Mouse (Mus musculus): Measurements from ENCODE around the gene Krtap4-13. TPM values are rescaled to one million over a fixed set of nuclear protein-coding genes. Genes with fewer than 3 reads are reported as not detected.
"Not testable (repeated sequence)": the region's sequence is repeated elsewhere in the genome, so short reads cannot be mapped to it uniquely, and the experiment has no call there.

The Krtap4-13 gene
- polyA plus RNA-seq (2017; shearing (Covaris generic)), result not detected

DNA sequence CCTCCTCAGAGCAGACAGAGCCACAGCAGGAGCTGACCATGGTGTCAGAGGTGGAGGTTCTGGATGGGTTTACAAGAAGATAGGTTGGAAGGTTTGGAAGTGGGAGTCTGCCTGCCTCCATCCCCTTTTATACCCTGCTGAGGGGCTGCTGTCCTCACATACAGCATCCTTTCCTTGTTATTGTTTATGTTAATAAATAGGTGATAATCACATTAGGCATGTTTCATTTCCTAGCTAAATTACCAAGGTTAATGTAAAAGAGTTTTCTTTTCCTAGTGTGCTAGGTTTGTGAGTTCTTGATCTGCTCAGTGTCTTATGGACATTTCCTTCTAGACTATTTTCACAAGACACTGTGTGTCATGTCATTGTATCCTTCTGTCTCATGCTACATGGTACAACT is at the start of gene Krtap4-13:
Gene Krtap4-13 (minus strand): TSS at position 101 of the 400 bp plus-strand sequence.
- not testable (repeated sequence) for ATAC-seq

GRCm38 (mm10) chr11:99858761-99859160 is 49.1 kb upstream of the Krtap4-13 start:
- no peak for ATAC-seq

- no peak for ATAC-seq
These were observed 47.9 kb upstream of the Krtap4-13 start, which contains the start of gene Gm11568 for GRCm38 (mm10) chr11:99857617-99858016. Gene Gm11568, plus strand, starts transcription at chr11:99857917.

DNA sequence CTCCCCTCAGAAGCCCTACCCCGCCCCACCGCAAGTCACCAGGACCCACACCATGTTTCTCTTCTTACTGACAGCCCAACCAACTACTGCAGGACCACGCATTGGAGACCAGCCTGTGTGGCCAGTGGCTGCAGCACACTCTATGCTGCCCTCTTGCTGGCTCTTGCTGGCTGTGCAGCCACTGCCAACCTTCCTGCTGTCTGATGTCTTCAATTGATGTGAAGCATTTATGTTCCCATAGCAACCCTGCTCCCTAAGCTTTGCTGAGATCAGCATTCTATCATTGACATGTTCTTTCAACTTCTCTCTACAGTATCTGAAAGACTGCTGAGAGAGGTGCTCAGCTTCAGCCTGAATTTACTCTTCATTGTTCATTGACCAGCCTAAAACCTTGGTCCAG is 44.4 kb upstream of the Krtap4-13 start:
- no peak for ATAC-seq

DNA sequence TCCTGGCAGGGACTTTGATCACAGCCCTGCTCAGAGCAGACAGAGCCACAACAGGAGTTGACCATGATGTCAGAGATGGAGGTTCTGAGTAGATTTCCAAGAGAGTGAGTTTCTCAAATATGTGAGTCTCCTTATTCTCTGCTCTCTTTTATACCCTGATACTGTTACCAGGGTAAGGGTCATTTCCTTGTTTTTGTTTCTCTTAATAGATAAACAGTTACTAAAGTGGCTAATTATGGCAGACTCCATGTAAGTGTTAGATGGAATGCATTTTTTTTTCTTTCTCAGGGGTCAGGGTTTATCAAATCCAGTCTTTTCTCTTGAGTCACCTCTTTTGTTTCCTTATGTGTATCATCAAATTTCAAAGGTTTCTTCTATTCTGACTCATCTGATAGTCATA is 41.8 kb upstream of the Krtap4-13 start, which contains the start of gene Krtap4-16:
Gene Krtap4-16 (minus strand): TSS at position 101 of the 400 bp plus-strand sequence.
- no peak for ATAC-seq

GRCm38 (mm10) chr11:99846746-99847145 is 37.1 kb upstream of the Krtap4-13 start:
- ATAC-seq, result no peak

GRCm38 (mm10) chr11:99842185-99842584 is 32.5 kb upstream of the Krtap4-13 start:
- ATAC-seq, result no peak

DNA sequence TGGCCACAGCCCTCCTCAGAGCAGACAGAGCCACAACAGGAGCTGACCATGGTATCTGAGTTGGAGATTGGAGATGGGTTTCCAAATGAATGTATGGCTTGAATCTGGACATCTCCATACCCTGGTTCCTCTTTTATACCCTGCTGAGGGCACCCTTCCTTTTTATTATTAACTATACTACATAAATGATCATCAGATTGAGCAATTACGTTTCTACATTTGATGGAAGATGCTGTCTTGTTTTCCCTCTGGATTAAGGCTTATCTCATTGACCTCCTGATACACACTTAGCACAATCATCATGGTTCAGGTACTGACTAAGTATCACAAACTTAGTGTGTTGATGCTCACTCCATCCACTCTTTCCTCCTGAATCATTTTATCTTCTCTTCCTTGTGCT is 28.3 kb upstream of the Krtap4-13 start, which contains the start of gene 2300003K06Rik:
Gene 2300003K06Rik (minus strand): TSS at position 101 of the 400 bp plus-strand sequence.
- ATAC-seq, result no peak

GRCm38 (mm10) chr11:99815566-99815965 is 5.9 kb upstream of the Krtap4-13 start, which contains the start of gene Gm11564:
Gene Gm11564, minus strand, starts transcription at chr11:99815666.
- ATAC-seq, result not testable (repeated sequence)

- ATAC-seq, result not testable (repeated sequence)
These were observed 5.3 kb downstream of the Krtap4-13 start, which contains the start of gene Gm11554 for GRCm38 (mm10) chr11:99804346-99804745. Gene Gm11554, minus strand, starts transcription at chr11:99804446.

DNA sequence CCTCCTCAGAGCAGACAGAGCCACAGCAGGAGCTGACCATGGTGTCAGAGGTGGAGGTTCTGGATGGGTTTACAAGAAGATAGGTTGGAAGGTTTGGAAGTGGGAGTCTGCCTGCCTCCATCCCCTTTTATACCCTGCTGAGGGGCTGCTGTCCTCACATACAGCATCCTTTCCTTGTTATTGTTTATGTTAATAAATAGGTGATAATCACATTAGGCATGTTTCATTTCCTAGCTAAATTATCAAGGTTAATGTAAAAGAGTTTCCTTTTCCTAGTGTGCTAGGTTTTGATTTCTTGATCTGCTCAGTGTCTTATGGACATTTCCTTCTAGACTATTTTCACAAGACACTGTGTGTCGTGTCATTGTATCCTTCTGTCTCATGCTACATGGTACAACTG is 10.9 kb downstream of the Krtap4-13 start, which contains the start of gene Gm11569:
Gene Gm11569 (minus strand): TSS at position 101 of the 400 bp plus-strand sequence.
- ATAC-seq, result not testable (repeated sequence)

GRCm38 (mm10) chr11:99793367-99793766 is 16.3 kb downstream of the Krtap4-13 start, which contains the start of gene Gm11596:
Gene Gm11596, minus strand, starts transcription at chr11:99793467.
- ATAC-seq, result no peak

DNA sequence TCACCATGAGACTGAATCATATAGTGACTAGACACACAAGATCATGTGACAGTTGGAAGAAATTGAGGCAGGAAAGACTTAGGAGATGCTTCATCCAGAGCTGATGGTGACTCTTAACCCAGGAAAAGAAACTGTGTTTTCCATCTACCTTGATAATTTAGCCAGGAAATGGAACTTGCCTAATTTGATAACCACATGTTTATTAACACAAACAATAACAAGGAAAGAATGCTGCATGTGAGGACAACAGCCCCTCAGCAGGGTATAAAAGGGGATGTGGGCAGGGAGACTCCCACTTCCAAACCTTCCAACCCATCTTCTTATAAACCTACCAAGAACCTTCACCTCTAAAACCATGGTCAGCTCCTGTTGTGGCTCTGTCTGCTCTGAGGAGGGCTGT is 24.8 kb downstream of the Krtap4-13 start, which contains the start of gene Krtap4-9:
Gene Krtap4-9 (plus strand): TSS at position 301 of the 400 bp plus-strand sequence.
- not testable (repeated sequence) for ATAC-seq

DNA sequence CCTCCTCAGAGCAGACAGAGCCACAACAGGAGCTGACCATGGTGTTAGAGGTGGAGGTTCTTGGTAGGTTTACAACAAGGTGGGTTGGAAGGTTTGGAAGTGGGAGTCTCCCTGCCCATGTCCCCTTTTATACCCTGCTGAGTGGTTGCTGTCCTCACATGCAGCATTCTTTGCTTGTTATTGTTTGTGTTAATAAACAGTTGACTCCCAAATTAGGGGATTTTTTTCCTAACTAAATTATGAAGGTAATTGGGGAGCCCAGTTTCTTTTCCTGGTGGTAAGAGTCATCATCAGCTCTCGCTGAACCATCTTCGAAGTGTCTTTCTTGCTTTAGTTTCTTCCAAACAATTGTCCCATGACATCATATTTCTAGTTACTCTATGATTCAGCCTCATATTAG is 29.1 kb downstream of the Krtap4-13 start, which contains the start of gene Krtap4-8:
Gene Krtap4-8 (minus strand): TSS at position 101 of the 400 bp plus-strand sequence.
- ATAC-seq, result no peak

DNA sequence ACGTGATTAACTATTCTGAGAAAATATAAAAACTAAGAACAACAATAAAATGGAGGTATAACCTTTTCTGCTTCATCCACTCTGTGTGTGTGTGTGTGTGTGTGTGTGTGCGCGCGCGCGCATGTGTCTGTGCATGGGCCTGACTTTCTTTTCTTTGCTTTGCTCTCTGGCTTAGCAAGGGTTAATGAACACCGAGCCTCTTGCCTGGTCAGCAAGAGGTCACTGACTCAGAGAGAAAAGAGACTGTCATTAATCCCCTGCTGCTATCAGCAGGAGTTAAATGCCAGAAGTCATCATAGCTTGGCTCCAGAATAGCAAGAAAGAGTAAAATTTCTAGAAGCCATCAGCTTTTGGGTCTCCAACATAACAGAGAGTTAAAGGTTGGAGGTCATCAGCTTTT is 31.3 kb downstream of the Krtap4-13 start:
- ATAC-seq, result no peak

DNA sequence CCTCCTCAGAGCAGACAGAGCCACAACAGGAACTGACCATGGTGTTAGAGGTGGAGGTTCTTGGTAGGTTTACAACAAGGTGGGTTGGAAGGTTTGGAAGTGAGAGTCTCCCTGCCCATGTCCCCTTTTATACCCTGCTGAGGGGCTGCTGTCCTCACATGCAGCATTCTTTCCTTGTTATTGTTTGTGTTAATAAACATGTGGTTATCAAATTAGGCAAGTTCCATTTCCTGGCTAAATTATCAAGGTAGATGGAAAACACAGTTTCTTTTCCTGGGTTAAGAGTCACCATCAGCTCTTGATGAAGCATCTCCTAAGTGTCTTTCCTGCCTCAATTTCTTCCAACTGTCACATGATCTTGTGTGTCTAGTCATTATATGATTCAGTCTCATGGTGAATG is 36.9 kb downstream of the Krtap4-13 start, which contains the start of gene Gm11595:
Gene Gm11595 (minus strand): TSS at position 101 of the 400 bp plus-strand sequence.
- ATAC-seq, result not testable (repeated sequence)

DNA sequence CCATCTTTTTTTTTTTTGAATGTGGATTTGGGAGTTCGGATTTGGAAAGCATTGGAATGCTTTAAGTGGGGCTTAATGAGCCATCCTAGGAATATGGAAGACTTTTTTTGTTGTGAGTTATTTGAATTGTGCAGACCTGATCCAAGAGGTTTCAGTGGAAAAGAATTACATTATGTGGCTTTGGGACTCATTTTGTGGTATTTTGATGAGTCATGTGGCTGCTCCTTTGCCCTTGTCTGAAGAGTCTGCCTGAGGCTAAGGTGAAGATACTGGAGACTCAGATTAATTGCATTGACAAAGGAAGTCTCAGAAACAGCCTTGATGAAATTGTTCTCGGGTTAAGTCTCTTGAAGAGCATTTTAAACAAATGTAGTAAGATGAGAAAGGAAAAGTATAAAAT is 41.3 kb downstream of the Krtap4-13 start:
- no peak for ATAC-seq

Other genes starting within 250 kb of the Krtap4-13 start
- not detected for gene Krtap3-1, start 243.3 kb downstream of the Krtap4-13 start, polyA plus RNA-seq (2017; shearing (Covaris generic))
- gene Krtap1-5, start 228.9 kb downstream of the Krtap4-13 start, polyA plus RNA-seq (2017; shearing (Covaris generic)), result not detected
- gene Krtap1-4, start 226.2 kb downstream of the Krtap4-13 start, polyA plus RNA-seq (2017; shearing (Covaris generic)), result not detected
- not detected for gene Krtap1-3, start 218.6 kb downstream of the Krtap4-13 start, polyA plus RNA-seq (2017; shearing (Covaris generic))
- not detected for gene Krtap9-3, start 211.8 kb downstream of the Krtap4-13 start, polyA plus RNA-seq (2017; shearing (Covaris generic))
- not detected for gene Gm11938, start 206.6 kb downstream of the Krtap4-13 start, polyA plus RNA-seq (2017; shearing (Covaris generic))
- not detected for gene Gm11937, start 199.7 kb downstream of the Krtap4-13 start, polyA plus RNA-seq (2017; shearing (Covaris generic))
- gene Krtap2-4, start 195.0 kb downstream of the Krtap4-13 start, polyA plus RNA-seq (2017; shearing (Covaris generic)), result not detected
- not detected for gene Gm11562, start 189.5 kb downstream of the Krtap4-13 start, polyA plus RNA-seq (2017; shearing (Covaris generic))
- gene Krtap4-1, start 181.7 kb downstream of the Krtap4-13 start, polyA plus RNA-seq (2017; shearing (Covaris generic)), result not detected
- not detected for gene Krtap4-2, start 174.8 kb downstream of the Krtap4-13 start, polyA plus RNA-seq (2017; shearing (Covaris generic))
- gene Krtap4-7, start 165.8 kb downstream of the Krtap4-13 start, polyA plus RNA-seq (2017; shearing (Covaris generic)), result not detected
- not detected for gene Gm11555, start 159.7 kb downstream of the Krtap4-13 start, polyA plus RNA-seq (2017; shearing (Covaris generic))
- gene Gm11563, start 150.9 kb downstream of the Krtap4-13 start, polyA plus RNA-seq (2017; shearing (Covaris generic)), result not detected
- not detected for gene Krtap4-6, start 143.9 kb downstream of the Krtap4-13 start, polyA plus RNA-seq (2017; shearing (Covaris generic))
- gene Gm14190, start 119.2 kb downstream of the Krtap4-13 start, polyA plus RNA-seq (2017; shearing (Covaris generic)), result not detected
- gene Gm14180, start 75.6 kb downstream of the Krtap4-13 start, polyA plus RNA-seq (2017; shearing (Covaris generic)), result not detected
- gene Gm11595, start 37.0 kb downstream of the Krtap4-13 start, polyA plus RNA-seq (2017; shearing (Covaris generic)), result not detected
- not detected for gene Krtap4-8, start 29.2 kb downstream of the Krtap4-13 start, polyA plus RNA-seq (2017; shearing (Covaris generic))
- not detected for gene Krtap4-9, start 24.7 kb downstream of the Krtap4-13 start, polyA plus RNA-seq (2017; shearing (Covaris generic))
- gene Gm11596, start 16.4 kb downstream of the Krtap4-13 start, polyA plus RNA-seq (2017; shearing (Covaris generic)), result not detected
- gene Gm11569, start 11.0 kb downstream of the Krtap4-13 start, polyA plus RNA-seq (2017; shearing (Covaris generic)), result not detected
- not detected for gene Gm11554, start 5.4 kb downstream of the Krtap4-13 start, polyA plus RNA-seq (2017; shearing (Covaris generic))
- gene Gm11564, start 5.8 kb upstream of the Krtap4-13 start, polyA plus RNA-seq (2017; shearing (Covaris generic)), result not detected
- gene 2300003K06Rik, start 28.2 kb upstream of the Krtap4-13 start, polyA plus RNA-seq (2017; shearing (Covaris generic)), result not detected
- gene Krtap4-16, start 41.7 kb upstream of the Krtap4-13 start, polyA plus RNA-seq (2017; shearing (Covaris generic)), result not detected
- not detected for gene Gm11568, start 48.0 kb upstream of the Krtap4-13 start, polyA plus RNA-seq (2017; shearing (Covaris generic))
- not detected for gene Gm11559, start 54.6 kb upstream of the Krtap4-13 start, polyA plus RNA-seq (2017; shearing (Covaris generic))
- gene Krtap9-1, start 63.5 kb upstream of the Krtap4-13 start, polyA plus RNA-seq (2017; shearing (Covaris generic)), result not detected
- gene Gm11567, start 69.3 kb upstream of the Krtap4-13 start, polyA plus RNA-seq (2017; shearing (Covaris generic)), result not detected
- gene Krtap31-1, start 98.0 kb upstream of the Krtap4-13 start, polyA plus RNA-seq (2017; shearing (Covaris generic)), result not detected
- not detected for gene Gm11565, start 104.9 kb upstream of the Krtap4-13 start, polyA plus RNA-seq (2017; shearing (Covaris generic))
- not detected for gene Krtap31-2, start 126.4 kb upstream of the Krtap4-13 start, polyA plus RNA-seq (2017; shearing (Covaris generic))
- gene Krtap9-5, start 138.6 kb upstream of the Krtap4-13 start, polyA plus RNA-seq (2017; shearing (Covaris generic)), result not detected
- gene Krtap29-1, start 169.2 kb upstream of the Krtap4-13 start, polyA plus RNA-seq (2017; shearing (Covaris generic)), result not detected
- not detected for gene Krtap16-1, start 176.7 kb upstream of the Krtap4-13 start, polyA plus RNA-seq (2017; shearing (Covaris generic))
- not detected for gene Krtap17-1, start 184.1 kb upstream of the Krtap4-13 start, polyA plus RNA-seq (2017; shearing (Covaris generic))
- gene Krt33a, start 206.3 kb upstream of the Krtap4-13 start, polyA plus RNA-seq (2017; shearing (Covaris generic)), result not detected
- not detected for gene Krt33b, start 220.0 kb upstream of the Krtap4-13 start, polyA plus RNA-seq (2017; shearing (Covaris generic))
- gene Krt34, start 231.7 kb upstream of the Krtap4-13 start, polyA plus RNA-seq (2017; shearing (Covaris generic)), result not detected
- gene Krt31, start 240.7 kb upstream of the Krtap4-13 start, polyA plus RNA-seq (2017; shearing (Covaris generic)), result not detected